Mouse (Mus musculus) central nervous system, embryonic 11.5 days (tissue): Measurements from ENCODE around the gene Olfr518. TPM values are rescaled to one million over a fixed set of nuclear protein-coding genes. Genes with fewer than 3 reads are reported as not detected.

ENCODE experiments used
- polyA plus RNA-seq: library from polyadenylated mRNA; depleted of rRNA; stranded (reverse); fragments of >200 nt; gene quantifications from 2 replicates; pipeline ENCODE4 v1.2.3, GENCODE M21; 2012; rRNA removed

Olfr518 gene
- not detected in 2 replicates for polyA plus RNA-seq

DNA sequence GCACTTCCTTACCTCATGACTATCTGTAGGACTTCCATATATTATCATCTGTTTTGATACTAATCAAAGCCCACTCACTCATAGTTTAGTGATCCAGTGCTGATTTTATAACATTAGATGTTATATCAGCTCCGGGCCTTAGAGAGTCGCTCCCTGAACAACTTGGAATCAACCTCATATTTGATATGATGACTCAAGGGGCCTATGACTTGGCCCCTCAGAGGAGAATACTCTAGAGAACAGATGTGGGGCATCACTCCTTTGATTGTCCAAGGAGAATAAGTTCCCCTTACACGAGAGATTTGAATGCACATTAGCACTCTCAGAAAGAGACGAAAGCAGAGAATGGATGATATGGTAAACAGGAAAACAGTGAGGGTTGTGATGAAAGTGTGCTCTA lies at the start of gene Olfr518:
Gene Olfr518, minus strand, starts transcription at position 101 of the 400 bp plus-strand sequence.

DNA sequence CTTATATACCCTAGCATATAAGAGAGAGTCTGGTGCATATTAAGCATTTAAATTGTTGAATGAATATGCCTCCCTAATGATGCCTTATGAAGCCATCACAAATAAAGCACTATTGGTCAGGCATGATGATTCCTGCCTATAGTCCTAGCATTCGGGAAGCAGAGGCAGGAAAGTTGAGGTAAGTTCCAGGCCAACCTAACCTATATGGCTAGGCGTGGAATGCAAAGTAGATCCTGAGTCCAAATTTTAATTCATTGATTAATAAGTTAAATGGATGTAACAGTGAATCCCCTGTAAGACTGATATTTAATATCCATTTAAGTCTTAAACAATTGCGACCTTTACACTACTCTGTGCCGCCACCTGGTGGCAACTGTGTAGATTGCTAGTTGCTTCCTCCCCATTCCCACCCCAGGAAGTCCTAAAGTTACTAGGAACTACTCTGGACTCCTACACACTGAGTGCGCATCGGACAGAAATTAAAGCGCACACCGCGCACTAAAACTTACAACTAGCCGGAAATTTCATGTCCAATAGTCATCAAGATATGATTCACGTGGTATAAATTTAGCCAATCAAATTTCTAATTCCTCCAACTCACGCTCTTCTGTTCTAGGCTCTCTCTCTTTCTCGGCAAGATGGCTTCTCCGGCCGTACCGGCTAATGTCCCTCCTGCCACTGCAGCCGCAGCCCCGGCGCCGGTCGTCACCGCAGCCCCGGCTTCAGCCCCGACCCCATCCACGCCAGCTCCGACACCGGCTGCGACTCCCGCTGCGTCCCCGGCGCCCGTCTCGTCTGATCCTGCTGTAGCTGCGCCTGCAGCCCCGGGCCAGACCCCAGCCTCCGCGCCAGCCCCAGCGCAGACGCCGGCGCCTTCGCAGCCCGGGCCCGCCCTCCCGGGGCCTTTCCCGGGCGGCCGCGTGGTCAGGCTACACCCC lies 49.3 kb upstream of the Olfr518 start, which contains the start of gene Eif3f:
Gene Eif3f, plus strand, starts transcription at position 624 of the 938 bp plus-strand sequence.

DNA sequence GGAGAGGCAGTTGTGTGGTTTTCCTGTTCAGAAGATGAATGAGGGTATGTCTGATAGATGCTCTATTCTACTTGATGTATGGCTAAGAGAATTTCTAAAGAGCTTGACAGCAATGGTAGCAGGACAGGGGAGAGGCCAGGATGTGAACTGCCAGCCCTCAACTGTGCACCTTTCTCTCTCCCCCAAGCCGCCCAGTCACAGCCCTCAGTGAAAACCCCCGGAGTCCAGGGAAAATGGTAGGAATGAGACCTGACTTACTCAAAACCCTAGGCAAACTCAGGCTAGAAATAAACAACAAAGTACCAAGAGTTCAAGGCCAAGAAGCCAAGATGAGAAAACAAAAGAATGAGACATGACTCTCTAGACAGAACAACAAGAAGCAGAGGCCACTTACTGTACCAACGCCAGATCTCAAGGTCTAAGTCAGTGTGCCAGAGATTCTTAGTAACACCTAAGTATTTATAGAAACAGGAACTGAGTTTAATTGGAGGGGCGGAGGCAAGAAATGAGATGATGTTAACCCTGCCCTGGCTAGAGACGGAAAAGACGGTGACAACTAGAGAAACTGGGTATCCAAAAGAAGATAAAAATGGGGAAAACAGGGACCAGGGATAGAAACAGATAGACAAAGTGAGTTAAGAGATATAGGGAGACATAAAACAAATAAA lies 45.1 kb upstream of the Olfr518 start, which contains the start of gene Nlrp10:
Gene Nlrp10, minus strand, starts transcription at position 453 of the 668 bp plus-strand sequence.

DNA sequence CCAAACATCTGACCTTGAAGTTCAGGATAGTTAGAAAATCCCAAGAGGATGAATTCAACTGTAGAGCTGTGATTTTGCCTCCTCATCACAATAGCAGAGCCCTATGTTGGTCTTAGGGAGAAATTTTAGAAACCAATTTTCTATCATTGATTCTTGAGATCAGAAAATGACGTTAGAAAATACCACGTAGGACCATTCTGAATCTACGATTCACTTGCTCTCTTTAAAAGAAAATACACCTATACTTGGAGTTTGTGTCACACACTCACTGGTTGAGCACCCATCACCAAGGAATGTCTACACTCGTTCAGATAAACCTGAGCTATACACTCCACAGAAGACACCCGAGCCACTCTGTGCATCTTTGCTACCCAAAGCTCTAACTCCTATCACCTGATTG lies 9.5 kb upstream of the Olfr518 start, which contains the start of gene Olfr519:
Gene Olfr519, minus strand, starts transcription at position 101 of the 400 bp plus-strand sequence.

DNA sequence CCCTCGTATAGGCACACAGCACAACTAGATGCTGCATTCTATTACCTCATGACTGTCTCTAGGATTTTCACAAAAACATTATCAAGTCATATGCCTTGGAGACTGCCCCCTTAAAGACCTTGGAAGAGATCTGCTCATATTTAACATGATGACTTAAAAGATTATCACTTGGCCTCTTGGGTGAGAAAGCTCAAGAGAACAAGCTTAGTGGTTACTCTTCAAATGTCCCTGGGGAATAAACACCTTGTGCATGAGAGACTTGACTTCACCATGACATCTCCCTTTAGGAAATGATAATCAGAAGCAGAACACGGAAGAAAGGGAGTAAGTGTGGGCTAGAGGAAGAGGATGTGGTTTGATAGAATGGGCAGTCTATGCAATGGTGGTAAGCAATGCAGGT lies 12.5 kb downstream of the Olfr518 start, which contains the start of gene Olfr517:
Gene Olfr517, minus strand, starts transcription at position 101 of the 400 bp plus-strand sequence.

DNA sequence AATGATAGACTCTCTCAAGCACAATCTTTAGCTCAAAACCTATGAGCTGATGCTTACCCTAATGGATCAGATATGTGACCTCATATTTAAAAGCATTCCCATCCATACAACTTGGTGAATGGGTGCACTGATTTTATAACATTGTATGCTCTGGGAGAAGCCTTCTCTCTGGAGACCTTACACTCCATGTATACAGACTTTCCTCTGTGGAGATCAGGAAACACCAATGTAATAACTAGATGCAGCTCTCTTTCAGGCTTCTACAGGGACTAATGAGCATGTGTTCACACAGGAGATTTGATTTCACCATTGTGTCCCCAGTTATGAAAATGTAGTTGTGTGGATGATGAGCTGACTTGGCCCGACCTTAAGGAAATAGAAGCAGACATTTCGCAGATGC lies 34.4 kb downstream of the Olfr518 start, which contains the start of gene Olfr516:
Gene Olfr516, minus strand, starts transcription at position 101 of the 400 bp plus-strand sequence.

Other genes with a start within 250 kb of the Olfr518 start
- not detected in 2 replicates for gene Olfr509, start 233.1 kb downstream of the Olfr518 start, polyA plus RNA-seq
- gene Olfr510, start 218.6 kb downstream of the Olfr518 start, polyA plus RNA-seq, result not detected in 2 replicates
- gene Olfr512, start 171.7 kb downstream of the Olfr518 start, polyA plus RNA-seq, result not detected in 2 replicates
- gene Olfr513, start 134.0 kb downstream of the Olfr518 start, polyA plus RNA-seq, result not detected in 2 replicates
- not detected in 2 replicates for gene Olfr514, start 59.0 kb downstream of the Olfr518 start, polyA plus RNA-seq
- not detected in 2 replicates for gene Olfr516, start 34.5 kb downstream of the Olfr518 start, polyA plus RNA-seq
- gene Olfr517, start 12.6 kb downstream of the Olfr518 start, polyA plus RNA-seq, result not detected in 2 replicates
- not detected in 2 replicates for gene Olfr519, start 9.4 kb upstream of the Olfr518 start, polyA plus RNA-seq
- 0.08 and 0.11 TPM in 2 replicates for gene Nlrp10, start 45.2 kb upstream of the Olfr518 start, polyA plus RNA-seq
- 97.5 and 138 TPM in 2 replicates for gene Eif3f, start 49.4 kb upstream of the Olfr518 start, polyA plus RNA-seq
- gene Tub, start 65.3 kb upstream of the Olfr518 start, polyA plus RNA-seq, result 25.0 and 29.9 TPM in 2 replicates
- 14.2 and 16.1 TPM in 2 replicates for gene Ric3, start 198.3 kb upstream of the Olfr518 start, polyA plus RNA-seq